Mouse (Mus musculus) MEL (cell line): ENCODE measurements at regions not wholly inside any gene's neighbourhood (a gene's known extent, or its start where the extent isn't known, plus 50 kb on each side); places are given as distances from the start of the nearest gene placed in this dataset.
"Not testable (repeated sequence)": the region's sequence is repeated elsewhere in the genome, so short reads cannot be mapped to it uniquely, and the experiment has no call there.

Experiments used
- DNase-seq: peaks from one replicate; pipeline ENCODE4 v3.0.0; 2011; ENCODE audit warnings: low read depth, low spot score
- H3K27ac ChIP-seq: 2 replicates; pipeline ENCODE4 v1.5.1; 2012; ENCODE audit warnings: low read depth, mild to moderate bottlenecking, control low read depth, low read length, moderate library complexity; ENCODE audit not compliant: control insufficient read depth
- H3K27me3 ChIP-seq, 2 experiments: fragments of 150-350 bp in 1 of 2; sonication (generic) in 1 of 2; 2 replicates each; pipeline ENCODE4 v1.6.1; 2012; ENCODE audit warnings: low read length in 2 of 2, mild to moderate bottlenecking in 2 of 2, improper control_type of control experiment in 1 of 2, moderate library complexity in 1 of 2; ENCODE audit not compliant: insufficient read depth in 2 of 2, control insufficient read depth in 1 of 2
- H3K36me3 ChIP-seq, 2 experiments: 2 replicates each; pipeline ENCODE4 v1.6.1; 2012 to 2014; ENCODE audit warnings: low read length in 2 of 2, improper control_type of control experiment in 1 of 2, inconsistent platforms in 1 of 2, mild to moderate bottlenecking in 1 of 2; ENCODE audit not compliant: insufficient read depth in 2 of 2, control insufficient read depth in 1 of 2
- H3K4me1 ChIP-seq, 2 experiments: fragments of 150-350 bp in 1 of 2; sonication (generic) in 1 of 2; 2 replicates each; pipeline ENCODE4 v1.6.1; 2012; ENCODE audit warnings: low read length in 2 of 2, improper control_type of control experiment in 1 of 2, mild to moderate bottlenecking in 1 of 2; ENCODE audit not compliant: insufficient read depth in 2 of 2, control insufficient read depth in 1 of 2
- H3K4me3 ChIP-seq, 2 experiments: fragments of 150-350 bp in 1 of 2; sonication (generic) in 1 of 2; 2 replicates each; pipeline ENCODE4 v1.5.1; 2012; ENCODE audit warnings: low read depth in 2 of 2, low read length in 2 of 2, mild to moderate bottlenecking in 2 of 2, moderate library complexity in 2 of 2, control low read depth in 1 of 2, improper control_type of control experiment in 1 of 2; ENCODE audit not compliant: control insufficient read depth in 1 of 2, insufficient read depth in 1 of 2
- H3K79me2 ChIP-seq: 2 replicates; pipeline ENCODE4 v1.6.1; 2012; ENCODE audit warnings: mild to moderate bottlenecking, low read length, moderate library complexity; ENCODE audit not compliant: control insufficient read depth, poor library complexity, insufficient read depth
- H3K9ac ChIP-seq: 2 replicates; pipeline ENCODE4 v1.6.1; 2012; ENCODE audit warnings: low read depth, mild to moderate bottlenecking, control low read depth, low read length, moderate library complexity; ENCODE audit not compliant: control insufficient read depth, poor library complexity, severe bottlenecking
- H3K9me3 ChIP-seq: fragments of 150-350 bp; sonication (generic); replicated peaks from 2 replicates; pipeline ENCODE4 v1.6.1; 2012; ENCODE audit warnings: mild to moderate bottlenecking, low read length, improper control_type of control experiment, moderate library complexity; ENCODE audit not compliant: insufficient read depth
- CHD2 ChIP-seq: IDR thresholded peaks from 2 replicates; pipeline ENCODE4 v1.6.1; 2011; ENCODE audit warnings: low read length, improper control_type of control experiment
- ELF1 ChIP-seq: IDR thresholded peaks from 2 replicates; pipeline ENCODE4 v1.6.1; 2014; ENCODE audit warnings: low read depth, mild to moderate bottlenecking, inconsistent platforms, low read length, improper control_type of control experiment, moderate library complexity
- EP300 ChIP-seq, 2 experiments: IDR thresholded peaks; 2 replicates each; pipeline ENCODE4 v1.6.1; 2011; ENCODE audit warnings: improper control_type of control experiment in 2 of 2, low read length in 2 of 2, low read depth in 1 of 2, mild to moderate bottlenecking in 1 of 2
- GABPA ChIP-seq: IDR thresholded peaks from 2 replicates; pipeline ENCODE4 v1.6.1; 2012; ENCODE audit warnings: low read depth, mild to moderate bottlenecking, inconsistent platforms, low read length, improper control_type of control experiment, moderate library complexity
- GATA1 ChIP-seq: IDR thresholded peaks from 2 replicates; pipeline ENCODE4 v1.6.1; 2011; ENCODE audit warnings: low read depth, low read length, improper control_type of control experiment
- MAFK ChIP-seq: IDR thresholded peaks from 2 replicates; pipeline ENCODE4 v1.6.1; 2011; ENCODE audit warnings: low read depth, mild to moderate bottlenecking, low read length, improper control_type of control experiment, borderline replicate concordance
- MAX ChIP-seq: IDR thresholded peaks from 2 replicates; pipeline ENCODE4 v1.6.1; 2011; ENCODE audit warnings: low read length, improper control_type of control experiment
- MEF2A ChIP-seq: IDR thresholded peaks from 2 replicates; pipeline ENCODE4 v1.6.1; 2014; ENCODE audit warnings: low read depth, mild to moderate bottlenecking, inconsistent platforms, low read length, improper control_type of control experiment; ENCODE audit not compliant: poor library complexity, insufficient replicate concordance, severe bottlenecking; ENCODE audit errors: extremely low read depth
- MYB ChIP-seq: IDR thresholded peaks from 2 replicates; pipeline ENCODE4 v1.6.1; 2011; ENCODE audit warnings: mild to moderate bottlenecking, low read depth, low read length, improper control_type of control experiment
- NRF1 ChIP-seq: IDR thresholded peaks from 2 replicates; pipeline ENCODE4 v1.6.1; 2014; ENCODE audit warnings: low read depth, mild to moderate bottlenecking, inconsistent platforms, low read length, improper control_type of control experiment, moderate library complexity; ENCODE audit not compliant: poor library complexity, insufficient read depth, severe bottlenecking
- POLR2A ChIP-seq, 2 experiments: IDR thresholded peaks; 2 replicates each; pipeline ENCODE4 v1.6.1; 2011 to 2012; ENCODE audit warnings: low read length in 2 of 2, mild to moderate bottlenecking in 2 of 2, control low read depth in 1 of 2, improper control_type of control experiment in 1 of 2, low read depth in 1 of 2, moderate library complexity in 1 of 2; ENCODE audit not compliant: control insufficient read depth in 1 of 2, insufficient read depth in 1 of 2, poor library complexity in 1 of 2
- RCOR1 ChIP-seq: IDR thresholded peaks from 2 replicates; pipeline ENCODE4 v1.6.1; 2012; ENCODE audit warnings: low read depth, mild to moderate bottlenecking, inconsistent platforms, low read length, improper control_type of control experiment
- SIN3A ChIP-seq: IDR thresholded peaks from 2 replicates; pipeline ENCODE4 v1.6.1; 2012; ENCODE audit warnings: low read length, improper control_type of control experiment, inconsistent platforms
- TCF12 ChIP-seq: IDR thresholded peaks from 2 replicates; pipeline ENCODE4 v1.6.1; 2014; ENCODE audit warnings: low read depth, mild to moderate bottlenecking, inconsistent platforms, low read length, improper control_type of control experiment, moderate library complexity
- USF1 ChIP-seq: IDR thresholded peaks from 2 replicates; pipeline ENCODE4 v1.6.1; 2014; ENCODE audit warnings: low read depth, mild to moderate bottlenecking, inconsistent platforms, low read length, improper control_type of control experiment, moderate library complexity
- ZC3H11A ChIP-seq: IDR thresholded peaks from 2 replicates; pipeline ENCODE4 v1.6.1; 2012; ENCODE audit warnings: low read depth, mild to moderate bottlenecking, inconsistent platforms, low read length, improper control_type of control experiment
- ZKSCAN1 ChIP-seq: IDR thresholded peaks from 2 replicates; pipeline ENCODE4 v1.6.1; 2012; ENCODE audit warnings: low read depth, mild to moderate bottlenecking, inconsistent platforms, low read length, improper control_type of control experiment, moderate library complexity
- ZNF384 ChIP-seq: IDR thresholded peaks from 2 replicates; pipeline ENCODE4 v1.6.1; 2012; ENCODE audit warnings: low read depth, mild to moderate bottlenecking, inconsistent platforms, low read length, improper control_type of control experiment

- TF ChIP-seq USF1, result no peak
- TF ChIP-seq ZC3H11A, result no peak
- no peak for TF ChIP-seq MAX
- no peak for TF ChIP-seq GABPA
- TF ChIP-seq ZNF384, result no peak
- TF ChIP-seq SIN3A, result no peak
- no peak for TF ChIP-seq ELF1
- no peak for TF ChIP-seq MYB
- TF ChIP-seq NRF1, result no peak
- TF ChIP-seq CHD2, result no peak
- no peaks in the 10 kb centered on the region for H3K9me3 ChIP-seq
Observed at GRCm38 (mm10) chr16:31547391-31547790, 115.9 kb upstream of the Dlg1 start.

GRCm38 (mm10) chr16:31549975-31550374 is 113.3 kb upstream of the Dlg1 start:
- Histone ChIP-seq H3K4me3 (no peak overlapping the region), H3K27me3 (peaks cover 2 to 4% of the 10 kb centered on the region in 2 experiments; a peak in 2 of 4 replicates), H3K4me1 (peaks cover 0 to 13% of the 10 kb centered on the region in 2 experiments; a peak in 3 of 4 replicates), H3K9ac (no peak overlapping the region), H3K36me3 (no peaks in the 10 kb centered on the region; a peak in 1 of 4 replicates), H3K79me2 (no peaks in the 10 kb centered on the region), H3K9me3 (no peaks in the 10 kb centered on the region), H3K27ac (no peak overlapping the region)
- DNase-seq, result no peak
- TF ChIP-seq MAFK (no peak), MYB (no peak), MEF2A (no peak), POLR2A (IDR thresholded peaks at IDR 0.05; ENCODE audit: control insufficient read depth in 1 of 2, insufficient read depth in 1 of 2, low read depth in 1 of 2, low read length in 2 of 2, poor library complexity in 1 of 2) (no peak), EP300 (IDR thresholded peaks at IDR 0.05; ENCODE audit: low read depth in 1 of 2, low read length in 2 of 2) (peak; percentile 10 to 23; a peak in 2 of 4 replicates), ZKSCAN1 (no peak), RCOR1 (no peak), TCF12 (peak; percentile 51; the same call in 1 of the 2 replicates), GATA1 (no peak)

More at GRCm38 (mm10) chr16:31547391-31547790, 115.9 kb upstream of the Dlg1 start:
- H3K4me1 ChIP-seq, result peaks cover 0 to 13% of the 10 kb centered on the region in 2 experiments; a peak in 3 of 4 replicates
- no peaks in the 10 kb centered on the region; a peak in 1 of 4 replicates for H3K36me3 ChIP-seq
- no peak for DNase-seq
- H3K27ac ChIP-seq, result no peak overlapping the region
- H3K4me3 ChIP-seq, result no peak overlapping the region
- H3K79me2 ChIP-seq, result no peaks in the 10 kb centered on the region
- peaks cover 2 to 4% of the 10 kb centered on the region in 2 experiments; a peak in 2 of 4 replicates for H3K27me3 ChIP-seq
- H3K9ac ChIP-seq, result no peak overlapping the region

- not testable (repeated sequence) for H3K4me3 ChIP-seq, H3K79me2 ChIP-seq, H3K27ac ChIP-seq, DNase-seq, H3K9ac ChIP-seq, H3K27me3 ChIP-seq, H3K9me3 ChIP-seq, H3K36me3 ChIP-seq
- H3K4me1 ChIP-seq, result peaks cover 0 to 13% of the 10 kb centered on the region in 2 experiments; a peak in 3 of 4 replicates
Observed at GRCm38 (mm10) chr16:31550539-31550938, 112.7 kb upstream of the Dlg1 start.
